Mouse (Mus musculus): ENCODE measurements around the gene Hivep3. TPM values are rescaled to one million over a fixed set of nuclear protein-coding genes. Genes with fewer than 3 reads are reported as not detected.

The Hivep3 gene
- total and polyA plus RNA-seq, 3 experiments = not detected

DNA sequence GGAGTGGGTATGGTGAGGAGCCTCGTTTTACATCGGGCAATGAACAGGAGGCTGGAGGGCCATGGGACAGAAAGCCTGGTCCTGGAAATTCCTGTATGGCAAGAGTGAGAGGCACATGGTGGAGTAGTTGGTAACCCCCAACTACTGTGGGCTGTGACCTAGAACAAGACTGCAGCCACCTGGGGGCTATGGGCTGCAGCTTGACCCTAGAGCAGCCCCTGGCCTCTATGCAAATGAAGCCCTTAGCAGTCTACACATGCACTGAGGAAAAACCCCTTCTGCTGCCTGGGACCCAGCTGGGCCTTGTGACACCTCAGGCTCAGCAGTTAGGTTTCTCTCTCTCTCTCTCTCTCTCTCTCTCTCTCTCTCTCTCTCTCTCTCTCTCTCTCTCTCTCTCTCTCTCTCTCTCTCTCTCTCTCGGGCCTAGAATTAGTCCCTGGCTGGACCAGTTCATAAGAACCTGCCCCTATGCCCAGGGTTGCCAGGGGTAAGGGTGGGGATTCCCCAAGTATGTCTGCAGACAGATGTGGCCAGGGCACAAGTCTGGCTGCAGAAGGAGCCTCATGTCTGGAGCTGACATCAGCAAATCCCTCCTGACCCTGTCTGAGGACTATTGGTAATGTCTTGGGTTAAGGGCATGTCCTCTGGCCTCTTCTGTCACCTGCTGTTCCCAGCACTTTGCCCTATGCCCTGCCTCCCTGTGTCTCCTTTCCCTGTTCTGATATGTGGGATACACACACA lies 243.0 kb downstream of the Hivep3 start:
- no peak overlapping the region for H3K4me3 ChIP-seq (ENCODE audit: control insufficient read depth in 1 of 2, insufficient read depth in 1 of 2, low read depth in 2 of 2, low read length in 2 of 2)
- DNase-seq (ENCODE audit: low read depth, low spot score) = no peak
- H3K9me3 ChIP-seq (replicated peaks; ENCODE audit: insufficient read depth, low read length) = no peaks in the 10 kb centered on the region
- no peaks in the 10 kb centered on the region for H3K79me2 ChIP-seq (ENCODE audit: control insufficient read depth, insufficient read depth, low read length, poor library complexity)
- H3K4me1 ChIP-seq (ENCODE audit: control insufficient read depth in 1 of 2, insufficient read depth in 2 of 2, low read length in 2 of 2) = no peaks in the 10 kb centered on the region
- no peaks in the 10 kb centered on the region for H3K36me3 ChIP-seq (ENCODE audit: control insufficient read depth in 1 of 2, insufficient read depth in 2 of 2, low read length in 2 of 2)
- no peak for TF ChIP-seq MAFK (IDR thresholded peaks at IDR 0.05; ENCODE audit: borderline replicate concordance, low read depth, low read length)
- no peak for TF ChIP-seq CHD2 (IDR thresholded peaks at IDR 0.05; ENCODE audit: low read length)
- no peak for TF ChIP-seq GABPA (IDR thresholded peaks at IDR 0.05; ENCODE audit: low read depth, low read length)
- TF ChIP-seq ZKSCAN1 (IDR thresholded peaks at IDR 0.05; ENCODE audit: low read depth, low read length) = no peak
- TF ChIP-seq HCFC1 (IDR thresholded peaks at IDR 0.05; ENCODE audit: low read depth, low read length) = no peak
- TF ChIP-seq RAD21 (IDR thresholded peaks at IDR 0.05; ENCODE audit: low read depth, low read length) = no peak
- no peak for TF ChIP-seq NRF1 (IDR thresholded peaks at IDR 0.05; ENCODE audit: insufficient read depth, low read depth, low read length, poor library complexity, severe bottlenecking)
- no peak for TF ChIP-seq MAX (IDR thresholded peaks at IDR 0.05; ENCODE audit: low read length)
- no peak for TF ChIP-seq BHLHE40 (IDR thresholded peaks at IDR 0.05; ENCODE audit: borderline replicate concordance, low read depth, low read length)
- TF ChIP-seq E2F4 (IDR thresholded peaks at IDR 0.05; ENCODE audit: borderline replicate concordance, low read depth, low read length) = no peak
- no peak overlapping the region for H3K27ac ChIP-seq (ENCODE audit: control insufficient read depth, low read depth, low read length)
- H3K27me3 ChIP-seq (ENCODE audit: control insufficient read depth in 1 of 2, insufficient read depth in 2 of 2, low read length in 2 of 2) = no peaks in the 10 kb centered on the region
- no peak overlapping the region for H3K9ac ChIP-seq (ENCODE audit: control insufficient read depth, low read depth, low read length, poor library complexity, severe bottlenecking)

DNA sequence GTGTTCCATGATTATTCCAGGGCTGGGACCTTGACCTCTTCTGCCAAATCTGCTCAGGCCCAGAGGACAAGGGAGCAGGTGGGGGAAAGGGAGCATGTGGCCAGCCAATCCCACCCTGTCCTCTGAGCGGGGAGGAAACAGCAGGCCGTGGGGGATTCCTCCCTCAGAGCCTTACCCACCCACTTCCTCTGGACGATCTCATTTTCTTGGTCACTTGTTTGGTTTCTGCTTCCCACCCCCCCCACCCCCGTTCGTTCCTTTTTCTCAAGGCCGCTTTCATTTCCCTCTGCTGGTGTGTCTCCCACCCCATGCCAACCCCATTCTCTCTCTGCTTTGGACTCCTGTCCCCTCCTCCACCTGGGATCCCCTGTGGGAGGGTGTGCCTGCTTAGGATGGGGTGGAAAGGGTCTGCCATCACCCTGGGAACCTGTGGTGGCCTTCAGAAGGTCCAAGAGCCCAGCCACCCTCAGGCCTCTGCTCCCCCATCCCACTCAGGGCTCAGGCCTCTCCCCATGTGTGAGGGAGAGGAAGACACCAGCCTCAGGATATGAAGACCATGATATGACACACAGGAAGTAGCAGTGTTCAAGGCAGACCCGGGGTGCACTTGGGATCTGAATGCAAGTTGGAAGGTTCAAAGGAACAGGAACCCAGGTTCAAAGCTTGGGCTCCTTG lies 244.4 kb downstream of the Hivep3 start:
- TF ChIP-seq GABPA (IDR thresholded peaks at IDR 0.05; ENCODE audit: low read depth, low read length) (no peak), USF1 (IDR thresholded peaks at IDR 0.05; ENCODE audit: low read depth, low read length) (no peak), GATA1 (IDR thresholded peaks at IDR 0.05; ENCODE audit: low read depth, low read length) (no peak), ZC3H11A (IDR thresholded peaks at IDR 0.05; ENCODE audit: low read depth, low read length) (no peak), ELF1 (IDR thresholded peaks at IDR 0.05; ENCODE audit: low read depth, low read length) (no peak), SMC3 (IDR thresholded peaks at IDR 0.05; ENCODE audit: low read depth, low read length) (no peak), CTCF (IDR thresholded peaks at IDR 0.05 in 2 of 3, conservative IDR thresholded peaks at IDR 0.05 in 1 of 3; ENCODE audit: control insufficient read depth in 1 of 3, insufficient read depth in 1 of 3, low read depth in 2 of 3, low read length in 3 of 3, poor library complexity in 1 of 3, severe bottlenecking in 1 of 3) (no peak), TBP (IDR thresholded peaks at IDR 0.05; ENCODE audit: low read depth, low read length) (no peak), MYB (IDR thresholded peaks at IDR 0.05; ENCODE audit: low read depth, low read length) (no peak), EP300 (IDR thresholded peaks at IDR 0.05; ENCODE audit: low read depth in 1 of 2, low read length in 2 of 2) (no peak)
- H3K27me3 ChIP-seq (ENCODE audit: control insufficient read depth in 1 of 2, insufficient read depth in 2 of 2, low read length in 2 of 2) = no peaks in the 10 kb centered on the region

More for the DNA sequence above, 244.4 kb downstream of the Hivep3 start:
- Histone ChIP-seq H3K4me3 (ENCODE audit: control insufficient read depth in 1 of 2, insufficient read depth in 1 of 2, low read depth in 2 of 2, low read length in 2 of 2) (no peak overlapping the region), H3K27ac (ENCODE audit: control insufficient read depth, low read depth, low read length) (no peak overlapping the region), H3K9me3 (replicated peaks; ENCODE audit: insufficient read depth, low read length) (no peaks in the 10 kb centered on the region), H3K4me1 (ENCODE audit: control insufficient read depth in 1 of 2, insufficient read depth in 2 of 2, low read length in 2 of 2) (no peaks in the 10 kb centered on the region), H3K79me2 (ENCODE audit: control insufficient read depth, insufficient read depth, low read length, poor library complexity) (no peaks in the 10 kb centered on the region), H3K36me3 (ENCODE audit: control insufficient read depth in 1 of 2, insufficient read depth in 2 of 2, low read length in 2 of 2) (no peaks in the 10 kb centered on the region), H3K9ac (ENCODE audit: control insufficient read depth, low read depth, low read length, poor library complexity, severe bottlenecking) (no peak overlapping the region)
- no peak for DNase-seq (ENCODE audit: low read depth, low spot score)

Data from MEL (cell line).